Mouse (Mus musculus) heart, adult 2 months (tissue): Measurements from ENCODE around the gene Natd1. TPM values are rescaled to one million over a fixed set of nuclear protein-coding genes. Genes with fewer than 3 reads are reported as not detected.

Source experiments
- DNase-seq, 2 experiments: peaks; one replicate each; pipeline ENCODE4 v3.0.0; 2021
- H3K27ac ChIP-seq: fragments of 200-600 bp; 2 replicates; pipeline ENCODE4 v1.8.1; 2022
- H3K27me3 ChIP-seq: fragments of 200-500 bp; 2 replicates; pipeline ENCODE4 v1.6.1; 2012; ENCODE audit warnings: mild to moderate bottlenecking, low read length, inconsistent platforms, mixed read lengths; ENCODE audit not compliant: control insufficient read depth, insufficient read depth
- H3K36me3 ChIP-seq: fragments of 200-500 bp; 2 replicates; pipeline ENCODE4 v1.6.1; 2012; ENCODE audit warnings: low read length, inconsistent platforms; ENCODE audit not compliant: control insufficient read depth, insufficient read depth
- H3K4me1 ChIP-seq: fragments of 200-500 bp; 2 replicates; pipeline ENCODE4 v1.6.1; 2011; ENCODE audit warnings: low read length; ENCODE audit not compliant: control insufficient read depth, insufficient read depth
- H3K4me3 ChIP-seq: fragments of 200-600 bp; 2 replicates; pipeline ENCODE4 v1.8.1; 2022
- H3K79me2 ChIP-seq: fragments of 200-500 bp; replicated peaks from 2 replicates; pipeline ENCODE4 v1.6.1; 2012; ENCODE audit warnings: mild to moderate bottlenecking, inconsistent platforms, low read length, moderate library complexity, mixed read lengths; ENCODE audit not compliant: control insufficient read depth, insufficient read depth
- H3K9ac ChIP-seq: fragments of 200-500 bp; 2 replicates; pipeline ENCODE4 v1.6.1; 2012; ENCODE audit warnings: low read depth, mild to moderate bottlenecking, control low read depth, inconsistent platforms, low read length, mixed read lengths
- CTCF ChIP-seq: fragments of 200-600 bp; IDR thresholded peaks from 2 replicates; pipeline ENCODE4 v1.8.1; 2022; ENCODE audit warnings: antibody characterized with exemption, mild to moderate bottlenecking, moderate library complexity
- EP300 ChIP-seq: fragments of 200-500 bp; IDR thresholded peaks from 2 replicates; pipeline ENCODE4 v1.6.1; 2011; ENCODE audit warnings: low read depth, low read length, control low read depth; ENCODE audit not compliant: insufficient read depth
- POLR2A ChIP-seq: fragments of 200-500 bp; IDR thresholded peaks from 2 replicates; pipeline ENCODE4 v1.6.1; 2011; ENCODE audit warnings: mild to moderate bottlenecking, low read depth, low read length, control low read depth; ENCODE audit not compliant: insufficient read depth
- WGBS: fragments of 180-500 bp; shearing (Covaris S2); methylation state at CpG from one replicate; pipeline ENCODE4 v1.1.7; 2018; 5-methylcytosine and 5-hydroxymethylcytosine counted together
- intact Hi-C: fragments of 180-260 bp; cut with DNase I; formaldehyde crosslinking; loops from one replicate; pipeline ENCODE4 v1.15.1; 2025
- polyA plus RNA-seq: library from polyadenylated mRNA; depleted of rRNA; stranded (reverse); fragments of >200 nt; gene quantifications from 2 replicates; pipeline ENCODE4 v1.2.3, GENCODE M21; 2012; rRNA removed
- total RNA-seq, 2 experiments: library from RNA; stranded (reverse); gene quantifications; 2 replicates each; pipeline ENCODE4 v1.2.3; 2021

Gene Natd1
- total and polyA plus RNA-seq, 3 experiments: 11.4 to 15.6 (median 13.4) TPM

GRCm38 (mm10) chr11:60861993-60862392, 52.6 kb downstream of the Natd1 start:
- Histone ChIP-seq H3K27me3 (no peaks in the 10 kb centered on the region), H3K4me1 (peaks cover 10% of the 10 kb centered on the region; the same call in 1 of the 2 replicates), H3K27ac (no peak overlapping the region), H3K4me3 (no peak overlapping the region), H3K79me2 (no peaks in the 10 kb centered on the region), H3K9ac (no peak overlapping the region), H3K36me3 (peaks cover 4% of the 10 kb centered on the region)
- no peak for DNase-seq
- 65% methylated on average over 3 of the region's 3 CpGs for WGBS
- TF ChIP-seq POLR2A (no peak), CTCF (no peak), EP300 (no peak)
- intact Hi-C loops: no loop called here

- Histone ChIP-seq H3K4me3 (no peak overlapping the region), H3K9ac (no peak overlapping the region), H3K36me3 (no peaks in the 10 kb centered on the region), H3K27ac (no peak overlapping the region), H3K4me1 (no peaks in the 10 kb centered on the region), H3K27me3 (no peaks in the 10 kb centered on the region), H3K79me2 (no peaks in the 10 kb centered on the region)
- 63% methylated on average over 3 of the region's 3 CpGs for WGBS
- no peak for DNase-seq
- intact Hi-C loops: no loop called here
- TF ChIP-seq POLR2A (no peak), EP300 (no peak), CTCF (no peak)
Observed at GRCm38 (mm10) chr11:60856587-60856986, 58.0 kb downstream of the Natd1 start.

Other genes starting within 250 kb of the Natd1 start
- gene Llgl1, start 215.0 kb downstream of the Natd1 start, total RNA-seq: 10 to 100 TPM; 11.1 TPM
- 23.5 and 25.9 TPM in 2 replicates for gene Llgl1, start 215.0 kb downstream of the Natd1 start, polyA plus RNA-seq
- gene Flii, start 187.5 kb downstream of the Natd1 start, total RNA-seq: 100 to 1,000 TPM; 127 to 130 TPM
- 152 and 168 TPM in 2 replicates for gene Flii, start 187.5 kb downstream of the Natd1 start, polyA plus RNA-seq
- gene Mief2, start 186.4 kb downstream of the Natd1 start, total RNA-seq: 10 to 100 TPM; 31.1 to 36.2 TPM
- gene Mief2, start 186.4 kb downstream of the Natd1 start, polyA plus RNA-seq: 34.8 and 42.2 TPM in 2 replicates
- 1 to 10 TPM; 3.7 to 4.6 TPM for gene Top3a, start 137.4 kb downstream of the Natd1 start, total RNA-seq
- gene Top3a, start 137.4 kb downstream of the Natd1 start, polyA plus RNA-seq: 3.3 and 3.4 TPM in 2 replicates
- 10 to 100 TPM; 13.9 to 15.3 TPM for gene Smcr8, start 137.2 kb downstream of the Natd1 start, total RNA-seq
- gene Smcr8, start 137.2 kb downstream of the Natd1 start, polyA plus RNA-seq: 6.0 and 9.7 TPM in 2 replicates
- 10 to 100 TPM in 1 of 2 experiments, 1 to 10 TPM in 1; 8.4 to 10.5 TPM for gene Shmt1, start 103.0 kb downstream of the Natd1 start, total RNA-seq
- 7.4 TPM in 2 replicates for gene Shmt1, start 103.0 kb downstream of the Natd1 start, polyA plus RNA-seq
- 10 to 100 TPM; 20.6 to 21.0 TPM for gene Dhrs7b, start 84.1 kb downstream of the Natd1 start, total RNA-seq
- 14.4 and 22.1 TPM in 2 replicates for gene Dhrs7b, start 84.1 kb downstream of the Natd1 start, polyA plus RNA-seq
- 10 to 100 TPM; 28.3 to 31.4 TPM for gene Tmem11, start 35.5 kb downstream of the Natd1 start, total RNA-seq
- gene Tmem11, start 35.5 kb downstream of the Natd1 start, polyA plus RNA-seq: 59.6 and 66.7 TPM in 2 replicates
- 10 to 100 TPM; 71.1 to 79.3 TPM for gene Map2k3, start 17.3 kb upstream of the Natd1 start, total RNA-seq
- gene Map2k3, start 17.3 kb upstream of the Natd1 start, polyA plus RNA-seq: 56.5 and 56.7 TPM in 2 replicates
- 10 to 100 TPM; 26.7 to 35.7 TPM for gene Kcnj12, start 107.8 kb upstream of the Natd1 start, total RNA-seq
- 29.5 and 42.6 TPM in 2 replicates for gene Kcnj12, start 107.8 kb upstream of the Natd1 start, polyA plus RNA-seq
- under 1 TPM; 0.25 to 0.70 TPM for gene Tnfrsf13b, start 212.0 kb upstream of the Natd1 start, total RNA-seq
- gene Tnfrsf13b, start 212.0 kb upstream of the Natd1 start, polyA plus RNA-seq: 1.5 and 4.4 TPM in 2 replicates